Mouse (Mus musculus): ENCODE measurements at regions not wholly inside any gene's neighbourhood (a gene's known extent, or its start where the extent isn't known, plus 50 kb on each side); places are given as distances from the start of the nearest gene placed in this dataset.

GRCm38 (mm10) chr4:84079516-84079915 lies 554.2 kb downstream of the Ccdc171 start:
- Histone ChIP-seq H3K27ac (ENCODE audit: low read length) (no peak overlapping the region), H3K4me1 (replicated peaks; ENCODE audit: control insufficient read depth, insufficient read depth, low read length) (no peaks in the 10 kb centered on the region), H3K9me3 (ENCODE audit: control insufficient read depth, low read length) (no peaks in the 10 kb centered on the region), H3K36me3 (ENCODE audit: control insufficient read depth, insufficient read depth) (no peaks in the 10 kb centered on the region), H3K4me3 (replicated peaks; ENCODE audit: low read length) (no peak overlapping the region), H3K4me2 (ENCODE audit: low read length) (no peak overlapping the region), H3K27me3 (replicated peaks; ENCODE audit: control insufficient read depth, insufficient read depth, low read length) (no peaks in the 10 kb centered on the region), H3K9ac (replicated peaks; ENCODE audit: low read depth, low read length) (no peak overlapping the region)
- WGBS = 81% methylated on average over 2 of the region's 2 CpGs
- ATAC-seq = no peak

GRCm38 (mm10) chr4:84081518-84081917 lies 556.2 kb downstream of the Ccdc171 start:
- WGBS = 81% methylated on average over 7 of the region's 7 CpGs
- H3K4me2 ChIP-seq (ENCODE audit: low read length) = no peak overlapping the region
- H3K27me3 ChIP-seq (replicated peaks; ENCODE audit: control insufficient read depth, insufficient read depth, low read length) = no peaks in the 10 kb centered on the region
- no peak overlapping the region for H3K4me3 ChIP-seq (replicated peaks; ENCODE audit: low read length)
- no peaks in the 10 kb centered on the region for H3K4me1 ChIP-seq (replicated peaks; ENCODE audit: control insufficient read depth, insufficient read depth, low read length)
- no peak overlapping the region for H3K9ac ChIP-seq (replicated peaks; ENCODE audit: low read depth, low read length)
- no peak overlapping the region for H3K27ac ChIP-seq (ENCODE audit: low read length)
- H3K36me3 ChIP-seq (ENCODE audit: control insufficient read depth, insufficient read depth) = no peaks in the 10 kb centered on the region
- no peak for ATAC-seq
- no peaks in the 10 kb centered on the region for H3K9me3 ChIP-seq (ENCODE audit: control insufficient read depth, low read length)

- H3K27me3 ChIP-seq (replicated peaks; ENCODE audit: control insufficient read depth, insufficient read depth, low read length) = no peaks in the 10 kb centered on the region
- H3K4me1 ChIP-seq (replicated peaks; ENCODE audit: control insufficient read depth, insufficient read depth, low read length) = no peaks in the 10 kb centered on the region
- 88% methylated on average over 12 of the region's 12 CpGs for WGBS
- H3K36me3 ChIP-seq (ENCODE audit: control insufficient read depth, insufficient read depth) = no peaks in the 10 kb centered on the region
- H3K4me3 ChIP-seq (replicated peaks; ENCODE audit: low read length) = no peak overlapping the region
- no peak overlapping the region for H3K9ac ChIP-seq (replicated peaks; ENCODE audit: low read depth, low read length)
- no peak overlapping the region for H3K27ac ChIP-seq (ENCODE audit: low read length)
- H3K9me3 ChIP-seq (ENCODE audit: control insufficient read depth, low read length) = no peaks in the 10 kb centered on the region
- H3K4me2 ChIP-seq (ENCODE audit: low read length) = no peak overlapping the region
- ATAC-seq = no peak
Measured at GRCm38 (mm10) chr4:84088166-84088565, 562.8 kb downstream of the Ccdc171 start.

GRCm38 (mm10) chr4:84092509-84092908 lies 567.2 kb downstream of the Ccdc171 start:
- no peaks in the 10 kb centered on the region for H3K9me3 ChIP-seq (ENCODE audit: control insufficient read depth, low read length)
- no peak overlapping the region for H3K4me3 ChIP-seq (replicated peaks; ENCODE audit: low read length)
- H3K4me2 ChIP-seq (ENCODE audit: low read length) = no peak overlapping the region
- ATAC-seq = no peak
- no peak overlapping the region for H3K27ac ChIP-seq (ENCODE audit: low read length)
- H3K27me3 ChIP-seq (replicated peaks; ENCODE audit: control insufficient read depth, insufficient read depth, low read length) = no peaks in the 10 kb centered on the region
- no peak overlapping the region for H3K9ac ChIP-seq (replicated peaks; ENCODE audit: low read depth, low read length)
- WGBS = 69% methylated on average over 9 of the region's 9 CpGs
- H3K4me1 ChIP-seq (replicated peaks; ENCODE audit: control insufficient read depth, insufficient read depth, low read length) = no peaks in the 10 kb centered on the region
- no peaks in the 10 kb centered on the region for H3K36me3 ChIP-seq (ENCODE audit: control insufficient read depth, insufficient read depth)

- no peaks in the 10 kb centered on the region for H3K9me3 ChIP-seq (ENCODE audit: control insufficient read depth, low read length)
- no peak overlapping the region for H3K4me2 ChIP-seq (ENCODE audit: low read length)
- no peak overlapping the region for H3K4me3 ChIP-seq (replicated peaks; ENCODE audit: low read length)
- ATAC-seq = no peak
- WGBS = 85% methylated on average over 3 of the region's 3 CpGs
- no peaks in the 10 kb centered on the region for H3K27me3 ChIP-seq (replicated peaks; ENCODE audit: control insufficient read depth, insufficient read depth, low read length)
- H3K27ac ChIP-seq (ENCODE audit: low read length) = no peak overlapping the region
- H3K4me1 ChIP-seq (replicated peaks; ENCODE audit: control insufficient read depth, insufficient read depth, low read length) = no peaks in the 10 kb centered on the region
- no peaks in the 10 kb centered on the region for H3K36me3 ChIP-seq (ENCODE audit: control insufficient read depth, insufficient read depth)
- H3K9ac ChIP-seq (replicated peaks; ENCODE audit: low read depth, low read length) = no peak overlapping the region
Measured at GRCm38 (mm10) chr4:84095237-84095636, 569.9 kb downstream of the Ccdc171 start.

- Histone ChIP-seq H3K4me2 (ENCODE audit: low read length) (no peak overlapping the region), H3K27me3 (replicated peaks; ENCODE audit: control insufficient read depth, insufficient read depth, low read length) (no peaks in the 10 kb centered on the region), H3K27ac (ENCODE audit: low read length) (no peak overlapping the region), H3K4me3 (replicated peaks; ENCODE audit: low read length) (no peak overlapping the region), H3K9me3 (ENCODE audit: control insufficient read depth, low read length) (no peaks in the 10 kb centered on the region), H3K4me1 (replicated peaks; ENCODE audit: control insufficient read depth, insufficient read depth, low read length) (no peaks in the 10 kb centered on the region), H3K9ac (replicated peaks; ENCODE audit: low read depth, low read length) (no peak overlapping the region), H3K36me3 (ENCODE audit: control insufficient read depth, insufficient read depth) (no peaks in the 10 kb centered on the region)
- WGBS = 82% methylated on average over 4 of the region's 4 CpGs
- ATAC-seq = no peak
Measured at GRCm38 (mm10) chr4:84096081-84096480, 570.7 kb downstream of the Ccdc171 start.

GRCm38 (mm10) chr4:84099071-84099470 lies 573.7 kb downstream of the Ccdc171 start:
- ATAC-seq = no peak
- Histone ChIP-seq H3K27me3 (replicated peaks; ENCODE audit: control insufficient read depth, insufficient read depth, low read length) (no peaks in the 10 kb centered on the region), H3K27ac (ENCODE audit: low read length) (no peak overlapping the region), H3K4me1 (replicated peaks; ENCODE audit: control insufficient read depth, insufficient read depth, low read length) (no peaks in the 10 kb centered on the region), H3K4me3 (replicated peaks; ENCODE audit: low read length) (no peak overlapping the region), H3K9me3 (ENCODE audit: control insufficient read depth, low read length) (no peaks in the 10 kb centered on the region), H3K4me2 (ENCODE audit: low read length) (no peak overlapping the region), H3K9ac (replicated peaks; ENCODE audit: low read depth, low read length) (no peak overlapping the region), H3K36me3 (ENCODE audit: control insufficient read depth, insufficient read depth) (no peaks in the 10 kb centered on the region)
- WGBS = 64% methylated on average over 8 of the region's 8 CpGs

- Histone ChIP-seq H3K27me3 (replicated peaks; ENCODE audit: control insufficient read depth, insufficient read depth, low read length) (no peaks in the 10 kb centered on the region), H3K9me3 (ENCODE audit: control insufficient read depth, low read length) (no peaks in the 10 kb centered on the region), H3K9ac (replicated peaks; ENCODE audit: low read depth, low read length) (no peak overlapping the region), H3K36me3 (ENCODE audit: control insufficient read depth, insufficient read depth) (no peaks in the 10 kb centered on the region), H3K4me1 (replicated peaks; ENCODE audit: control insufficient read depth, insufficient read depth, low read length) (no peaks in the 10 kb centered on the region), H3K4me3 (replicated peaks; ENCODE audit: low read length) (no peak overlapping the region), H3K27ac (ENCODE audit: low read length) (no peak overlapping the region), H3K4me2 (ENCODE audit: low read length) (no peak overlapping the region)
- peak; percentile 58 for ATAC-seq
- 55% methylated on average over 5 of the region's 6 CpGs for WGBS
Measured at GRCm38 (mm10) chr4:84101923-84102322, 573.2 kb downstream of the Bnc2 start.

- H3K36me3 ChIP-seq (ENCODE audit: control insufficient read depth, insufficient read depth) = no peaks in the 10 kb centered on the region
- H3K9ac ChIP-seq (replicated peaks; ENCODE audit: low read depth, low read length) = no peak overlapping the region
- H3K27me3 ChIP-seq (replicated peaks; ENCODE audit: control insufficient read depth, insufficient read depth, low read length) = no peaks in the 10 kb centered on the region
- H3K27ac ChIP-seq (ENCODE audit: low read length) = no peak overlapping the region
- H3K9me3 ChIP-seq (ENCODE audit: control insufficient read depth, low read length) = no peaks in the 10 kb centered on the region
- no peak overlapping the region for H3K4me2 ChIP-seq (ENCODE audit: low read length)
- WGBS = 68% methylated on average over 11 of the region's 11 CpGs
- no peaks in the 10 kb centered on the region for H3K4me1 ChIP-seq (replicated peaks; ENCODE audit: control insufficient read depth, insufficient read depth, low read length)
- no peak for ATAC-seq
- H3K4me3 ChIP-seq (replicated peaks; ENCODE audit: low read length) = no peak overlapping the region
Measured at GRCm38 (mm10) chr4:84102736-84103135, 572.3 kb downstream of the Bnc2 start.

GRCm38 (mm10) chr4:84108592-84108991 lies 566.5 kb downstream of the Bnc2 start:
- H3K9me3 ChIP-seq (ENCODE audit: control insufficient read depth, low read length) = no peaks in the 10 kb centered on the region
- H3K27ac ChIP-seq (ENCODE audit: low read length) = no peak overlapping the region
- no peaks in the 10 kb centered on the region for H3K27me3 ChIP-seq (replicated peaks; ENCODE audit: control insufficient read depth, insufficient read depth, low read length)
- ATAC-seq = no peak
- H3K36me3 ChIP-seq (ENCODE audit: control insufficient read depth, insufficient read depth) = no peaks in the 10 kb centered on the region
- no peak overlapping the region for H3K4me3 ChIP-seq (replicated peaks; ENCODE audit: low read length)
- WGBS = 77% methylated on average over 6 of the region's 6 CpGs
- no peaks in the 10 kb centered on the region for H3K4me1 ChIP-seq (replicated peaks; ENCODE audit: control insufficient read depth, insufficient read depth, low read length)
- no peak overlapping the region for H3K9ac ChIP-seq (replicated peaks; ENCODE audit: low read depth, low read length)
- no peak overlapping the region for H3K4me2 ChIP-seq (ENCODE audit: low read length)

Measured in forebrain, embryonic 16.5 days (tissue).